Mouse (Mus musculus) ES-Bruce4 (cell line): ENCODE measurements around the gene Fam228b. TPM values are rescaled to one million over a fixed set of nuclear protein-coding genes. Genes with fewer than 3 reads are reported as not detected.
"Not testable (repeated sequence)": the region's sequence is repeated elsewhere in the genome, so short reads cannot be mapped to it uniquely, and the experiment has no call there.

ENCODE experiments used
- H3K27ac ChIP-seq: 2 replicates; pipeline ENCODE4 v1.5.1; 2012; ENCODE audit warnings: low read length, inconsistent platforms; ENCODE audit not compliant: insufficient read depth
- H3K27me3 ChIP-seq: 2 replicates; pipeline ENCODE4 v1.6.1; 2012; ENCODE audit warnings: mild to moderate bottlenecking, low read length, inconsistent platforms; ENCODE audit not compliant: control insufficient read depth, poor library complexity, insufficient read depth, severe bottlenecking
- H3K36me3 ChIP-seq: 2 replicates; pipeline ENCODE4 v1.6.1; 2012; ENCODE audit warnings: inconsistent platforms, mild to moderate bottlenecking, low read length, moderate library complexity; ENCODE audit not compliant: control insufficient read depth, poor library complexity, insufficient read depth, severe bottlenecking
- H3K4me1 ChIP-seq: one replicate; pipeline ENCODE4 v1.8.1; 2011; ENCODE audit warnings: low read length; ENCODE audit not compliant: control insufficient read depth, insufficient read depth
- H3K4me3 ChIP-seq: 2 replicates; pipeline ENCODE4 v1.5.1; 2011; ENCODE audit warnings: low read depth, mild to moderate bottlenecking, low read length
- H3K9ac ChIP-seq: 2 replicates; pipeline ENCODE4 v1.6.1; 2012; ENCODE audit warnings: low read depth, mild to moderate bottlenecking, inconsistent platforms; ENCODE audit not compliant: poor library complexity, severe bottlenecking
- H3K9me3 ChIP-seq: replicated peaks from 2 replicates; pipeline ENCODE4 v1.6.1; 2012; ENCODE audit warnings: mild to moderate bottlenecking, low read length, inconsistent platforms; ENCODE audit not compliant: control insufficient read depth, poor library complexity, insufficient read depth, severe bottlenecking
- CTCF ChIP-seq: IDR thresholded peaks from one replicate; pipeline ENCODE4 v1.8.1; 2011; ENCODE audit warnings: low read depth, low read length
- EP300 ChIP-seq: IDR thresholded peaks from 2 replicates; pipeline ENCODE4 v1.6.1; 2011; ENCODE audit warnings: low read depth, low read length; ENCODE audit not compliant: insufficient read depth
- POLR2A ChIP-seq: IDR thresholded peaks from one replicate; pipeline ENCODE4 v1.8.1; 2011; ENCODE audit warnings: low read length; ENCODE audit not compliant: insufficient read depth
- polyA plus RNA-seq: library from polyadenylated mRNA; stranded (reverse); fragments of >200 nt; gene quantifications from 2 replicates; pipeline ENCODE4 v1.2.4, GENCODE M21; 2011; ENCODE audit warnings: low read depth; ENCODE audit not compliant: missing spikeins, insufficient read depth, insufficient read length

Gene Fam228b
- polyA plus RNA-seq, 1 experiment: 4.7 TPM

GRCm38 (mm10) chr12:4811036-4811435, 42.0 kb upstream of the Fam228b start:
- TF ChIP-seq POLR2A: no peak
- TF ChIP-seq EP300: no peak
- no peak for TF ChIP-seq CTCF
- Histone ChIP-seq H3K9me3 (0 out of 2 replicates have a peak, but pooled peaks cover 4% of the 10 kb centered on the region), H3K4me1 (no peaks in the 10 kb centered on the region), H3K27me3 (no peaks in the 10 kb centered on the region), H3K36me3 (no peaks in the 10 kb centered on the region), H3K9ac (no peak overlapping the region), H3K4me3 (no peak overlapping the region), H3K27ac (no peak overlapping the region)

GRCm38 (mm10) chr12:4797471-4797870, 28.4 kb upstream of the Fam228b start:
- H3K9ac ChIP-seq, H3K27me3 ChIP-seq, H3K4me3 ChIP-seq, H3K4me1 ChIP-seq, H3K36me3 ChIP-seq, H3K27ac ChIP-seq: not testable (repeated sequence)
- peaks cover 13% of the 10 kb centered on the region for H3K9me3 ChIP-seq

- Histone ChIP-seq H3K9ac (no peak overlapping the region), H3K27ac (no peak overlapping the region), H3K4me3 (no peak overlapping the region), H3K36me3 (no peaks in the 10 kb centered on the region), H3K27me3 (no peaks in the 10 kb centered on the region), H3K4me1 (no peaks in the 10 kb centered on the region), H3K9me3 (peaks cover 5% of the 10 kb centered on the region; the same call in 1 of the 2 replicates)
- peak; percentile 65 for TF ChIP-seq CTCF
- TF ChIP-seq EP300: no peak
- no peak for TF ChIP-seq POLR2A
Observed at GRCm38 (mm10) chr12:4793718-4794117, 24.7 kb upstream of the Fam228b start.

- H3K27me3 ChIP-seq, H3K9ac ChIP-seq, H3K36me3 ChIP-seq, H3K4me1 ChIP-seq, H3K27ac ChIP-seq, H3K4me3 ChIP-seq: not testable (repeated sequence)
- H3K9me3 ChIP-seq: peaks cover 15% of the 10 kb centered on the region
Observed at GRCm38 (mm10) chr12:4788128-4788527, 19.1 kb upstream of the Fam228b start.

- no peak for TF ChIP-seq EP300
- TF ChIP-seq CTCF: no peak
- TF ChIP-seq POLR2A: no peak
- H3K36me3 ChIP-seq: no peaks in the 10 kb centered on the region
- no peak overlapping the region for H3K9ac ChIP-seq
- H3K4me1 ChIP-seq: no peaks in the 10 kb centered on the region
- H3K27ac ChIP-seq: no peak overlapping the region
- H3K4me3 ChIP-seq: no peak overlapping the region
- H3K27me3 ChIP-seq: no peaks in the 10 kb centered on the region
- peaks cover 10% of the 10 kb centered on the region for H3K9me3 ChIP-seq
Observed at GRCm38 (mm10) chr12:4784466-4784865, 15.4 kb upstream of the Fam228b start.

GRCm38 (mm10) chr12:4783598-4783997, 14.5 kb upstream of the Fam228b start:
- H3K36me3 ChIP-seq: no peaks in the 10 kb centered on the region

GRCm38 (mm10) chr12:4781725-4782404, 12.8 kb upstream of the Fam228b start:
- H3K36me3 ChIP-seq, H3K9me3 ChIP-seq, H3K4me1 ChIP-seq, H3K9ac ChIP-seq, H3K27ac ChIP-seq, H3K4me3 ChIP-seq, H3K27me3 ChIP-seq: not testable (repeated sequence)

More at GRCm38 (mm10) chr12:4783598-4783997, 14.5 kb upstream of the Fam228b start:
- Histone ChIP-seq H3K27ac (no peak overlapping the region), H3K9me3 (peaks cover 10% of the 10 kb centered on the region), H3K9ac (no peak overlapping the region), H3K4me1 (no peaks in the 10 kb centered on the region), H3K27me3 (no peaks in the 10 kb centered on the region), H3K4me3 (no peak overlapping the region)
- no peak for TF ChIP-seq CTCF
- TF ChIP-seq POLR2A: no peak
- no peak for TF ChIP-seq EP300
